Mouse (Mus musculus): ENCODE data around the gene Maco1. TPM values are rescaled to one million over a fixed set of nuclear protein-coding genes. Genes with fewer than 3 reads are reported as not detected.
"Not testable (repeated sequence)": the region's sequence is repeated elsewhere in the genome, so short reads cannot be mapped to it uniquely, and the experiment has no call there.

Maco1 gene
- polyA plus RNA-seq, 1 experiment from 2014 or later = 36.8 TPM

GRCm38 (mm10) chr4:134855371-134855770 lies 2.2 kb upstream of the Maco1 start:
- no peak for DNase-seq (ENCODE audit: low spot score)
- no peaks in the 10 kb centered on the region for H3K36me3 ChIP-seq
- H3K4me1 ChIP-seq = peaks cover 25% of the 10 kb centered on the region
- 38% methylated on average over 3 of the region's 3 CpGs for WGBS
- H3K4me3 ChIP-seq = no peak overlapping the region
- no peak overlapping the region for H3K27ac ChIP-seq (replicated peaks)
- H3K9me3 ChIP-seq (replicated peaks) = no peaks in the 10 kb centered on the region
- H3K27me3 ChIP-seq (ENCODE audit: low read depth, poor library complexity, severe bottlenecking) = peaks cover 24% of the 10 kb centered on the region

GRCm38 (mm10) chr4:134853637-134854485 lies 716 bp upstream of the Maco1 start:
- H3K4me1 ChIP-seq = peaks cover 25% of the 10 kb centered on the region
- peak overlapping the region; percentile 98 for H3K27ac ChIP-seq (replicated peaks)
- no peaks in the 10 kb centered on the region for H3K36me3 ChIP-seq
- 2% methylated on average over 91 of the region's 91 CpGs for WGBS
- DNase-seq (ENCODE audit: low spot score) = peak; percentile 92
- peak overlapping the region; percentile 89 for H3K4me3 ChIP-seq
- H3K9me3 ChIP-seq (replicated peaks) = no peaks in the 10 kb centered on the region
- H3K27me3 ChIP-seq (ENCODE audit: low read depth, poor library complexity, severe bottlenecking) = peaks cover 24% of the 10 kb centered on the region

DNA sequence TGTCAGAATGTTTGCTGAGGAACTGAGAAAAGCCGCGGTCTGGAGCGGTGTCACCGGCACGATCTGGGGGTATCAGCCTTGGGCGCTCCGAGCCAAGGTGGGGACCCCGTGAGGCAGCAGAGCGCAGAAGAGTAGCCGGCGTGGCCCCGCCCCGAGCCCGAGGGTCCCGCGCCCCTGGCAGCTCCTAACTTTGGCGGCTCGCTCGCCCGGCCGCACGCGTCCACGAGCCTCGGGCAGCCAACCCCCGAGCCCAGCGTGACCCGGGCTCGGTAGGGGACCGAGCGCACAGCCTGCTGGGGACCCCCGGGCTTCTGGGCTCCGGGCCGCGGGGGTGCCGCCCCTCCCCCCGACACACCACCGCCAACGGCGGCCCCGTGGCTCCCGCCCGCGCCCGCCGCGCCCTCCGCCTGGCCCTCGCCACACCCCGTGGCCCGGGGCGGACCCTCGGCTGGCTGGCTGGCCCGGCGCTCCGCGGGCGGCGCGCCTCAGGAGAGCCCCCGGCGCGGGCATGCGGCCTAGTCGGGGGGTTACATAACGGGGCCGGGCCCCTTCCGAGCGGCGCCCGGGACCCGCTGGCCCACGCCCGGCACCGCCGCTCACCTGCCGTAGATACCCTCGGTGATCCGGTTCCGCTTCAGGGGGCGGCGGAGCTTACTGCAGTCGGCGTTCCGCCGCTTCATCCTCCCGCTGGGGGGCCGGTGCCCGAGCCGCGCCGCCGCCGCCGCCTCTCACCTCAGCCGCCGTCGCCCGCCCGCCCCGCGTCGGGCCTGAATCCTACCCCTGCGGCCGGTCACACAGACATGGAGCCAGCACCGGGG lies 498 bp downstream of the Maco1 start:
- H3K9me3 ChIP-seq (replicated peaks) = no peaks in the 10 kb centered on the region
- WGBS = 1% methylated on average over 83 of the region's 106 CpGs
- peaks cover 24% of the 10 kb centered on the region for H3K27me3 ChIP-seq (ENCODE audit: low read depth, poor library complexity, severe bottlenecking)
- H3K4me3 ChIP-seq = peak overlapping the region; percentile 89
- H3K27ac ChIP-seq (replicated peaks) = peak overlapping the region; percentile 98
- H3K4me1 ChIP-seq = peaks cover 25% of the 10 kb centered on the region
- peak; percentile 66 for DNase-seq (ENCODE audit: low spot score)
- H3K36me3 ChIP-seq = no peaks in the 10 kb centered on the region

DNA sequence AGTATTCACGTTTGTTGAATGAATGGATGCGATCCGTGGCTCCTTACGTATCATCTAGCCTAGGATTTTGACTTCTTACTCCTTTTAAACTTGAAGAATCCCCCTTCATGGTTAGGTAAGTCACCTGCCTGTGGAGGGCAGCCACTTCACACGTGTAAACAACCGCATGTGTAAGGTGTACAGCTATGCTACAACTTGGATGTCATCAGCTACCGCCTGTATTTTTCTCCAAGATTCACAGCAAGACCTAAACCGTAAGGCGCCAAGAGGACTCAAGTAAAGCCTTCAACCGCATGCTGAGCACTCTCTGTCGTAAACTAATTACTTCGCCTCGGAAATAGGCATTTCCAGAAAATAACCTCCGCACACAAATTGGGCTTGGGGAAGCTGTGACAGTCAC lies 1.3 kb downstream of the Maco1 start:
- H3K36me3 ChIP-seq = no peaks in the 10 kb centered on the region
- peaks cover 25% of the 10 kb centered on the region for H3K4me1 ChIP-seq
- 18% methylated on average over 14 of the region's 14 CpGs for WGBS
- no peaks in the 10 kb centered on the region for H3K9me3 ChIP-seq (replicated peaks)
- peak overlapping the region; percentile 89 for H3K4me3 ChIP-seq
- DNase-seq (ENCODE audit: low spot score) = no peak
- no peak overlapping the region for H3K27ac ChIP-seq (replicated peaks)
- H3K27me3 ChIP-seq (ENCODE audit: low read depth, poor library complexity, severe bottlenecking) = peaks cover 24% of the 10 kb centered on the region

GRCm38 (mm10) chr4:134851236-134851635 lies 1.9 kb downstream of the Maco1 start:
- Histone ChIP-seq H3K9me3 (replicated peaks) (no peaks in the 10 kb centered on the region), H3K4me1 (peaks cover 25% of the 10 kb centered on the region), H3K27me3 (ENCODE audit: low read depth, poor library complexity, severe bottlenecking) (peaks cover 20% of the 10 kb centered on the region), H3K4me3 (peak overlapping the region; percentile 89), H3K27ac (replicated peaks) (no peak overlapping the region), H3K36me3 (no peaks in the 10 kb centered on the region)
- 67% methylated on average over 2 of the region's 2 CpGs for WGBS
- no peak for DNase-seq (ENCODE audit: low spot score)

GRCm38 (mm10) chr4:134850551-134850950 lies 2.6 kb downstream of the Maco1 start:
- Histone ChIP-seq H3K9me3 (replicated peaks) (no peaks in the 10 kb centered on the region), H3K4me1 (peaks cover 25% of the 10 kb centered on the region), H3K27ac (replicated peaks) (no peak overlapping the region), H3K36me3 (no peaks in the 10 kb centered on the region), H3K4me3 (no peak overlapping the region), H3K27me3 (ENCODE audit: low read depth, poor library complexity, severe bottlenecking) (peaks cover 13% of the 10 kb centered on the region)
- WGBS = 84% methylated on average over 4 of the region's 4 CpGs
- DNase-seq (ENCODE audit: low spot score) = no peak

GRCm38 (mm10) chr4:134847587-134847986 lies 5.6 kb downstream of the Maco1 start:
- DNase-seq (ENCODE audit: low spot score) = no peak
- Histone ChIP-seq H3K4me1 (peaks cover 19% of the 10 kb centered on the region), H3K27ac (replicated peaks) (no peak overlapping the region), H3K36me3 (no peaks in the 10 kb centered on the region), H3K4me3 (no peak overlapping the region), H3K27me3 (ENCODE audit: low read depth, poor library complexity, severe bottlenecking) (no peaks in the 10 kb centered on the region), H3K9me3 (replicated peaks) (no peaks in the 10 kb centered on the region)
- 90% methylated on average over 4 of the region's 4 CpGs for WGBS

GRCm38 (mm10) chr4:134843566-134843965 lies 9.6 kb downstream of the Maco1 start:
- no peak for DNase-seq (ENCODE audit: low spot score)
- Histone ChIP-seq H3K4me3 (no peak overlapping the region), H3K27ac (replicated peaks) (no peak overlapping the region), H3K36me3 (peaks cover 9% of the 10 kb centered on the region; the same call in 1 of the 2 replicates), H3K4me1 (peaks cover 3% of the 10 kb centered on the region; the same call in 1 of the 2 replicates), H3K9me3 (replicated peaks) (no peaks in the 10 kb centered on the region), H3K27me3 (ENCODE audit: low read depth, poor library complexity, severe bottlenecking) (no peaks in the 10 kb centered on the region)
- 93% methylated on average over 4 of the region's 4 CpGs for WGBS

DNA sequence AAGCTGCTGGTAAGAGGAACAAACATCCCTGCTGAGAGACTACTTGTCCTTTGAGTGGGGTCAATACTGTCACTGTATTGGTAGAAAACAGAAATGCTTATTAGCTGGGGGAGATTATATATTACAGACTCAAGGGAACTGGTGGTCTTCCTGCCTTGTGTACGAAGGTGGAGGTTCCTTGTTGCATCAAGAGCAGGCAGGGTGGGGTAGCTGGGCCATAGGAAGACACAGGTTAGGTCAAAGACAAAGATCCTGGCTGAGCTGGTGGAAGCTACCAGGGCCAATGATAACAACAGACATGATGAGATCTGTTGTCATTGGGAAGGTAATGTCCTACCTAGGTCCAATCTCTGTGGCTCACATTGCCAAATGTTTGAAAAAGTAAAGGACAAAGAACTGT lies 12.9 kb downstream of the Maco1 start:
- Histone ChIP-seq H3K4me3 (no peak overlapping the region), H3K27me3 (ENCODE audit: low read depth, poor library complexity, severe bottlenecking) (no peaks in the 10 kb centered on the region), H3K27ac (replicated peaks) (no peak overlapping the region), H3K36me3 (peaks cover 26% of the 10 kb centered on the region), H3K4me1 (peaks cover 3% of the 10 kb centered on the region; the same call in 1 of the 2 replicates), H3K9me3 (replicated peaks) (no peaks in the 10 kb centered on the region)
- 85% methylated on average over 1 of the region's 1 CpGs for WGBS
- DNase-seq (ENCODE audit: low spot score) = no peak

DNA sequence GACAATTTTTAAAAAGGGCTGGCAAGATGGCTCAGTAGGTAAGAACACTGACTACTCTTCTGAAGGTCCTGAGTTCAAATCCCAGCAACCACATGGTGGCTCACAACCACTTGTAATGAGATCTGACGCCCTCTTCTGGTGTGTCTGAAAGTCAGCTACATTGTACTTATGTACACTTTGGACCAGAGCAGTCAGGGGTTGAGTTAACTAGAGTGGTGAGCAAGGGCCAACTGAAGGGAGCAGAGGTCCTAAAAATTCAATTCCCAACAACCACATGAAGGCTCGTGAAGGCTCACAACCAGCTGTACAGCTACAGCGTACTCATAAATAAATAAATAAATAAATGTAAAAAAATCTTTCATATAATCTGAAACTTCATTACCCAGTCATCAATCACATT lies 14.4 kb downstream of the Maco1 start:
- not testable (repeated sequence) for H3K4me3 ChIP-seq; H3K27me3 ChIP-seq (ENCODE audit: low read depth, poor library complexity, severe bottlenecking); H3K9me3 ChIP-seq (replicated peaks); H3K27ac ChIP-seq (replicated peaks); DNase-seq (ENCODE audit: low spot score); H3K4me1 ChIP-seq
- WGBS = 88% methylated on average over 3 of the region's 3 CpGs
- H3K36me3 ChIP-seq = peaks cover 28% of the 10 kb centered on the region

DNA sequence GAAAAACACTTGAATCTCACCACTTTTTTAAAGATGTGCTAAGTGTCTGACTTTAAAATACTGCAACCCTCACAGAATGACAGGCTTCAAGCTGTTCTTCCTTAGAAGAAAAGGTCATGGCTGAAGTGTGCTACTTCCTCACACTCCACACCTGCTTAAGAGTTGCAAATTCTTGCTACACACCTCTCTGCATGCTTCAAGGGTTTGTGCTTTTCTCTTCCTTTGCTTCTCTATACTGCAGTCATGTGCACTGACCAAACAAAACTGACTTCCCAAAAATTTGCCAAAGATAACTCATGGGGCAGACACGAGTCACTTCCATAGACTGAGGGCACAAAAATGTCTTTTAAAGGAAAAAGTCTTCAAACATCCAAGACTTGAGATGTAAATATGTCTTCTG lies 14.9 kb downstream of the Maco1 start:
- Histone ChIP-seq H3K9me3 (replicated peaks) (no peaks in the 10 kb centered on the region), H3K27me3 (ENCODE audit: low read depth, poor library complexity, severe bottlenecking) (no peaks in the 10 kb centered on the region), H3K36me3 (peaks cover 32% of the 10 kb centered on the region), H3K4me1 (peaks cover 3% of the 10 kb centered on the region; the same call in 1 of the 2 replicates), H3K27ac (replicated peaks) (no peak overlapping the region), H3K4me3 (no peak overlapping the region)
- 84% methylated on average over 1 of the region's 1 CpGs for WGBS
- no peak for DNase-seq (ENCODE audit: low spot score)

DNA sequence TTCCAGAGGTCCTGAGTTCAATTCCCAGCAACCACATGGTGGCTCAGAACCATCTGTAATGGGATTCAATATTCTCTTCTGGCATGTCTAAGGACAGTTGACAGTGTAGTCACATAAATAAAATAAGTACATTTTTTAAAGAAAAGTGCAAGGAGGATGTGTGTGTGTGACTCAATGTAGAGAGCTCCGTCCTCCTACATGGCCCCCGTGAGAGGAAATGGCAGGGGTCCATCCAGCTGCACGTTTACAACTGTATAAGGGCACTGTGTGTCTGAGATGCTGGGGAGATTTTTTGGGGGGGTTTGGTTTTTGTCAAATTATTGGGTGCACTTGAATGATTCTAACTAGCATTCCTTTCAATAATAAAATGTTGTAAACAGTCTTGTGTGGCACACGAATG lies 17.7 kb downstream of the Maco1 start:
- H3K27ac ChIP-seq (replicated peaks) = no peak overlapping the region
- no peaks in the 10 kb centered on the region for H3K27me3 ChIP-seq (ENCODE audit: low read depth, poor library complexity, severe bottlenecking)
- peaks cover 51% of the 10 kb centered on the region for H3K36me3 ChIP-seq
- no peak for DNase-seq (ENCODE audit: low spot score)
- 95% methylated on average over 4 of the region's 4 CpGs for WGBS
- peaks cover 3% of the 10 kb centered on the region; the same call in 1 of the 2 replicates for H3K4me1 ChIP-seq
- no peaks in the 10 kb centered on the region for H3K9me3 ChIP-seq (replicated peaks)
- H3K4me3 ChIP-seq = no peak overlapping the region

GRCm38 (mm10) chr4:134831934-134832333 lies 21.2 kb downstream of the Maco1 start:
- Histone ChIP-seq H3K27ac (replicated peaks) (no peak overlapping the region), H3K27me3 (ENCODE audit: low read depth, poor library complexity, severe bottlenecking) (no peaks in the 10 kb centered on the region), H3K4me1 (no peaks in the 10 kb centered on the region), H3K4me3 (no peak overlapping the region), H3K36me3 (peaks cover 77% of the 10 kb centered on the region), H3K9me3 (replicated peaks) (no peaks in the 10 kb centered on the region)
- WGBS = 94% methylated on average over 3 of the region's 3 CpGs
- DNase-seq (ENCODE audit: low spot score) = no peak
